18 mouse cellular contexts compared by ENCODE assay signal in genomic region chr2:30681642-30682041, GRCm38 (mm10).
A peak's percentile ranks its signal among the peaks of the same experiment; 100 is the strongest.
DNase-seq lines count a peak whose midpoint lies in the region; ATAC-seq lines count a peak whose summit lies in the region.
"Had no signal": no experiment of that assay in that cellular context is flagged by ENCODE, and none has a peak within 500 bp of the region (broad histone marks: within the 10 kb centered on the region; RNA-seq: fewer than 3 reads in every experiment).

No protein-coding gene starts in this region.

- H3K27me3 ChIP-seq in hindbrain, embryonic 10.5 days (ENCODE audit: insufficient read depth, poor library complexity, severe bottlenecking): peaks cover 9% of the 10 kb centered on the region
- H3K27me3 ChIP-seq in hindbrain, embryonic 14.5 days (ENCODE audit: control insufficient read depth, insufficient read depth, low read length): no peaks in the 10 kb centered on the region
- no peaks in the 10 kb centered on the region for H3K27me3 ChIP-seq in midbrain, embryonic 13.5 days
- no peaks in the 10 kb centered on the region for H3K27me3 ChIP-seq in midbrain, embryonic 11.5 days (ENCODE audit: control insufficient read depth, insufficient read depth, low read length)

- H3K4me3 ChIP-seq in hindbrain, embryonic 10.5 days: no peak overlapping the region
- H3K4me3 ChIP-seq in hindbrain, embryonic 14.5 days (replicated peaks; ENCODE audit: low read length): no peak overlapping the region
- H3K4me3 ChIP-seq in midbrain, embryonic 13.5 days (replicated peaks): no peak overlapping the region
- H3K4me3 ChIP-seq in midbrain, embryonic 11.5 days (ENCODE audit: low read depth, low read length): no peak overlapping the region
- H3K4me3 ChIP-seq: megakaryocyte, embryonic 14.5 days had no signal

- 58% methylated on average over 2 of the region's 2 CpGs for WGBS in hindbrain, embryonic 10.5 days
- 38% methylated on average over 2 of the region's 2 CpGs for WGBS in hindbrain, embryonic 14.5 days
- 59% methylated on average over 2 of the region's 2 CpGs for WGBS in midbrain, embryonic 13.5 days
- WGBS in midbrain, embryonic 11.5 days: 53% methylated on average over 2 of the region's 2 CpGs

- no peak overlapping the region for H3K9ac ChIP-seq in hindbrain, embryonic 14.5 days
- no peak overlapping the region for H3K9ac ChIP-seq in midbrain, embryonic 13.5 days (replicated peaks)
- no peak overlapping the region for H3K9ac ChIP-seq in midbrain, embryonic 11.5 days (ENCODE audit: low read length)
- H3K9ac ChIP-seq: liver, embryonic 14.5 days had no signal

- H3K36me3 ChIP-seq in hindbrain, embryonic 10.5 days: no peaks in the 10 kb centered on the region
- H3K36me3 ChIP-seq in hindbrain, embryonic 14.5 days (replicated peaks; ENCODE audit: control insufficient read depth, insufficient read depth): no peaks in the 10 kb centered on the region
- no peaks in the 10 kb centered on the region for H3K36me3 ChIP-seq in midbrain, embryonic 13.5 days
- no peaks in the 10 kb centered on the region for H3K36me3 ChIP-seq in midbrain, embryonic 11.5 days (ENCODE audit: control insufficient read depth, insufficient read depth, low read length)

- peak; percentile 59 to 69 for DNase-seq in cerebellum, postnatal 10 days
- DNase-seq in cerebellum, adult 18-20 months: no peak
- DNase-seq in hindbrain, embryonic 10.5 days (ENCODE audit: low spot score): no peak
- DNase-seq in hindbrain, embryonic 14.5 days (ENCODE audit: low spot score): no peak
- no peak for DNase-seq in midbrain, embryonic 11.5 days (ENCODE audit: low spot score, missing footprints)
- peak; percentile 68 for DNase-seq in lung, postnatal 10 days
- DNase-seq in adipocyte (ENCODE audit: low spot score): no peak
- DNase-seq: adrenal gland, postnatal 10 days; cerebellum, adult 8-10 months; gastrocnemius, postnatal 25 days; kidney, postnatal 25 days; left cerebral cortex, postnatal 4 days; right cerebral cortex, postnatal 25 days; thymus, postnatal 4 days had no signal

- H3K27ac ChIP-seq in hindbrain, embryonic 10.5 days: peak overlapping the region; percentile 83
- no peak overlapping the region for H3K27ac ChIP-seq in hindbrain, embryonic 14.5 days
- H3K27ac ChIP-seq in midbrain, embryonic 13.5 days: peak overlapping the region; percentile 80
- H3K27ac ChIP-seq in midbrain, embryonic 11.5 days (ENCODE audit: low read depth, low read length): no peak overlapping the region
- H3K27ac ChIP-seq: liver, embryonic 14.5 days had no signal

- H3K9me3 ChIP-seq in hindbrain, embryonic 10.5 days: peaks cover 12% of the 10 kb centered on the region
- peaks cover 11% of the 10 kb centered on the region for H3K9me3 ChIP-seq in hindbrain, embryonic 14.5 days (ENCODE audit: control insufficient read depth, low read length)
- H3K9me3 ChIP-seq in midbrain, embryonic 13.5 days: peaks cover 7% of the 10 kb centered on the region; the same call in 1 of the 2 replicates
- H3K9me3 ChIP-seq in midbrain, embryonic 11.5 days (ENCODE audit: control insufficient read depth, low read length): no peaks in the 10 kb centered on the region; the same call in 1 of the 2 replicates

- peaks cover 67% of the 10 kb centered on the region for H3K4me1 ChIP-seq in hindbrain, embryonic 10.5 days (replicated peaks)
- peaks cover 29% of the 10 kb centered on the region for H3K4me1 ChIP-seq in hindbrain, embryonic 14.5 days (replicated peaks; ENCODE audit: control insufficient read depth, insufficient read depth, low read length)
- H3K4me1 ChIP-seq in midbrain, embryonic 13.5 days (replicated peaks): peaks cover 61% of the 10 kb centered on the region
- H3K4me1 ChIP-seq in midbrain, embryonic 11.5 days (ENCODE audit: control insufficient read depth, insufficient read depth, low read length): peaks cover 32% of the 10 kb centered on the region

- H3K4me2 ChIP-seq in hindbrain, embryonic 14.5 days (replicated peaks): no peak overlapping the region
- H3K4me2 ChIP-seq in midbrain, embryonic 13.5 days (replicated peaks): no peak overlapping the region
- H3K4me2 ChIP-seq in midbrain, embryonic 11.5 days: no peak overlapping the region

- ATAC-seq in hindbrain, embryonic 14.5 days (ENCODE audit: low FRiP score): no peak
- no peak for ATAC-seq in midbrain, embryonic 13.5 days
- ATAC-seq in midbrain, embryonic 11.5 days (ENCODE audit: low FRiP score): no peak
- ATAC-seq: intestine, postnatal 0 days had no signal

Comparison
In these comparisons a context has a peak if more than half of its experiments do, and no peak if none do; other contexts are left out.
1. DNase-seq: peak in cerebellum, postnatal 10 days (2 of 2) and lung, postnatal 10 days (single experiment); none in cerebellum, adult 18-20 months (0 of 2), hindbrain, embryonic 10.5 days (single experiment), hindbrain, embryonic 14.5 days (single experiment), midbrain, embryonic 11.5 days (single experiment) and adipocyte (single experiment).
2. H3K27ac ChIP-seq: peak in hindbrain, embryonic 10.5 days (single experiment) and midbrain, embryonic 13.5 days (single experiment); none in hindbrain, embryonic 14.5 days (single experiment) and midbrain, embryonic 11.5 days (single experiment).